Mouse (Mus musculus) liver, embryonic 13.5 days (tissue): ENCODE data around the gene Ahcyl1. TPM values are rescaled to one million over a fixed set of nuclear protein-coding genes. Genes with fewer than 3 reads are reported as not detected.
A peak's percentile ranks its signal among the peaks of the same experiment; 100 is the strongest.

ENCODE experiments used
- ATAC-seq: fragments of 200-750 bp; cut with Nextera tagmentation; 2 replicates; pipeline ENCODE4 v1.8.0; 2017; ENCODE audit warnings: low read depth, mild to moderate bottlenecking, moderate number of reproducible peaks, moderate library complexity
- DNase-seq: peaks from one replicate; pipeline ENCODE4 v3.0.0; 2022
- H3K27ac ChIP-seq: fragments of 300-500 bp; sonication (generic); 2 replicates; pipeline ENCODE4 v1.5.1; 2015; ENCODE audit warnings: moderate library complexity, mild to moderate bottlenecking, inconsistent platforms
- H3K27me3 ChIP-seq: fragments of 300-500 bp; sonication (generic); 2 replicates; pipeline ENCODE4 v1.6.1; 2015; ENCODE audit warnings: mild to moderate bottlenecking, inconsistent platforms
- H3K36me3 ChIP-seq: fragments of 300-500 bp; sonication (generic); 2 replicates; pipeline ENCODE4 v1.6.1; 2015; ENCODE audit warnings: mild to moderate bottlenecking, inconsistent platforms
- H3K4me1 ChIP-seq: fragments of 300-500 bp; sonication (generic); replicated peaks from 2 replicates; pipeline ENCODE4 v1.6.1; 2015; ENCODE audit warnings: inconsistent platforms
- H3K4me2 ChIP-seq: fragments of 300-500 bp; sonication (generic); 2 replicates; pipeline ENCODE4 v1.6.1; 2015; ENCODE audit warnings: inconsistent platforms, mild to moderate bottlenecking, moderate library complexity
- H3K4me3 ChIP-seq: fragments of 300-500 bp; sonication (generic); replicated peaks from 2 replicates; pipeline ENCODE4 v1.5.1; 2015; ENCODE audit warnings: mild to moderate bottlenecking, inconsistent platforms
- H3K9ac ChIP-seq: fragments of 300-500 bp; sonication (generic); 2 replicates; pipeline ENCODE4 v1.6.1; 2015; ENCODE audit warnings: mild to moderate bottlenecking, inconsistent platforms
- H3K9me3 ChIP-seq: fragments of 300-500 bp; sonication (generic); replicated peaks from 2 replicates; pipeline ENCODE4 v1.6.1; 2016; ENCODE audit warnings: inconsistent platforms
- WGBS: fragments of 180-500 bp; shearing (Covaris S2); methylation state at CpG from one replicate; pipeline ENCODE4 v1.1.7; 2015; ENCODE audit not compliant: insufficient replicate concordance; 5-methylcytosine and 5-hydroxymethylcytosine counted together
- polyA plus RNA-seq: library from polyadenylated mRNA; unstranded; fragments of >200 nt; fragmentation: Nextera tagmentation; extraction: Ambion mirVana; gene quantifications from 2 replicates; pipeline ENCODE4 v1.2.1, GENCODE M21; 2015

The Ahcyl1 gene
- polyA plus RNA-seq, result 28.2 and 32.2 TPM in 2 replicates

- Histone ChIP-seq H3K9me3 (no peaks in the 10 kb centered on the region), H3K4me2 (peak within 1 kb of the TSS; percentile 81), H3K4me3 (peak within 1 kb of the TSS; percentile 93), H3K36me3 (no peaks in the 10 kb centered on the region), H3K27me3 (no peaks in the 10 kb centered on the region), H3K27ac (peak within 1 kb of the TSS; percentile 86), H3K4me1 (peaks cover 34% of the 10 kb centered on the region), H3K9ac (peak within 1 kb of the TSS; percentile 94)
- ATAC-seq (peak; percentile 96), DNase-seq (peak; percentile 98)
- WGBS, result under 1% methylated on average over 74 of the region's 93 CpGs
These were observed at the start of gene Ahcyl1 for GRCm38 (mm10) chr3:107695948-107696881. Gene Ahcyl1, minus strand, starts transcription at chr3:107696560.

GRCm38 (mm10) chr3:107746026-107746425 lies 49.7 kb upstream of the Ahcyl1 start:
- ATAC-seq (no peak), DNase-seq (no peak)
- no peak overlapping the region for H3K9ac ChIP-seq
- WGBS, result 58% methylated on average over 3 of the region's 3 CpGs
- H3K27ac ChIP-seq, result no peak overlapping the region
- H3K36me3 ChIP-seq, result peaks cover 19% of the 10 kb centered on the region
- no peaks in the 10 kb centered on the region for H3K27me3 ChIP-seq
- H3K4me1 ChIP-seq, result peaks cover 40% of the 10 kb centered on the region
- no peak overlapping the region for H3K4me2 ChIP-seq
- no peaks in the 10 kb centered on the region for H3K9me3 ChIP-seq
- no peak overlapping the region for H3K4me3 ChIP-seq

- Histone ChIP-seq H3K4me1 (peaks cover 55% of the 10 kb centered on the region), H3K27me3 (no peaks in the 10 kb centered on the region), H3K27ac (no peak overlapping the region), H3K9ac (no peak overlapping the region), H3K4me3 (no peak overlapping the region), H3K36me3 (peaks cover 7% of the 10 kb centered on the region), H3K9me3 (no peaks in the 10 kb centered on the region), H3K4me2 (no peak overlapping the region)
- 63% methylated on average over 1 of the region's 1 CpGs for WGBS
- ATAC-seq (peak; percentile 45), DNase-seq (no peak)
These were observed 47.3 kb upstream of the Ahcyl1 start for GRCm38 (mm10) chr3:107743650-107744049.

- no peak for DNase-seq
- 14% methylated on average over 3 of the region's 3 CpGs for WGBS
- no peak overlapping the region for H3K4me3 ChIP-seq
These were observed 46.7 kb upstream of the Ahcyl1 start for GRCm38 (mm10) chr3:107743107-107743506.

GRCm38 (mm10) chr3:107742071-107742710 lies 45.8 kb upstream of the Ahcyl1 start:
- ATAC-seq (no peak), DNase-seq (no peak)
- Histone ChIP-seq H3K27me3 (no peaks in the 10 kb centered on the region), H3K9me3 (no peaks in the 10 kb centered on the region), H3K27ac (peak overlapping the region; percentile 22; the same call in 1 of the 2 replicates), H3K4me3 (no peak overlapping the region), H3K4me2 (no peak overlapping the region), H3K4me1 (peaks cover 55% of the 10 kb centered on the region), H3K36me3 (peaks cover 7% of the 10 kb centered on the region), H3K9ac (no peak overlapping the region)
- 62% methylated on average over 10 of the region's 10 CpGs for WGBS

More at GRCm38 (mm10) chr3:107743107-107743506, 46.7 kb upstream of the Ahcyl1 start:
- Histone ChIP-seq H3K27ac (no peak overlapping the region), H3K27me3 (no peaks in the 10 kb centered on the region), H3K4me2 (no peak overlapping the region), H3K9me3 (no peaks in the 10 kb centered on the region), H3K9ac (no peak overlapping the region), H3K36me3 (peaks cover 7% of the 10 kb centered on the region), H3K4me1 (peaks cover 55% of the 10 kb centered on the region)
- no peak for ATAC-seq

- Histone ChIP-seq H3K4me2 (no peak overlapping the region), H3K36me3 (peaks cover 5% of the 10 kb centered on the region), H3K27ac (peak overlapping the region; percentile 22; the same call in 1 of the 2 replicates), H3K4me1 (peaks cover 55% of the 10 kb centered on the region), H3K4me3 (no peak overlapping the region), H3K9ac (no peak overlapping the region), H3K9me3 (no peaks in the 10 kb centered on the region), H3K27me3 (no peaks in the 10 kb centered on the region)
- ATAC-seq (no peak), DNase-seq (no peak)
These were observed 45.0 kb upstream of the Ahcyl1 start for GRCm38 (mm10) chr3:107741387-107741786.

- Histone ChIP-seq H3K4me1 (peaks cover 55% of the 10 kb centered on the region), H3K9ac (no peak overlapping the region), H3K27me3 (no peaks in the 10 kb centered on the region), H3K27ac (peak overlapping the region; percentile 22; the same call in 1 of the 2 replicates), H3K4me2 (no peak overlapping the region), H3K9me3 (no peaks in the 10 kb centered on the region), H3K36me3 (peaks cover 3% of the 10 kb centered on the region; the same call in 1 of the 2 replicates), H3K4me3 (no peak overlapping the region)
- no peak for DNase-seq
- 16% methylated on average over 6 of the region's 6 CpGs for WGBS
- peak; percentile 47 for ATAC-seq
These were observed 44.3 kb upstream of the Ahcyl1 start for GRCm38 (mm10) chr3:107740578-107741207.

GRCm38 (mm10) chr3:107739966-107740365 lies 43.6 kb upstream of the Ahcyl1 start:
- Histone ChIP-seq H3K4me1 (peaks cover 55% of the 10 kb centered on the region), H3K4me3 (no peak overlapping the region), H3K36me3 (peaks cover 3% of the 10 kb centered on the region; the same call in 1 of the 2 replicates), H3K9me3 (no peaks in the 10 kb centered on the region), H3K27ac (peak overlapping the region; percentile 30; the same call in 1 of the 2 replicates), H3K4me2 (no peak overlapping the region), H3K9ac (no peak overlapping the region), H3K27me3 (no peaks in the 10 kb centered on the region)
- DNase-seq (no peak), ATAC-seq (peak; percentile 42; the same call in 1 of the 2 replicates)
- WGBS, result 56% methylated on average over 2 of the region's 2 CpGs

- peaks cover 52% of the 10 kb centered on the region for H3K4me1 ChIP-seq
- H3K4me2 ChIP-seq, result no peak overlapping the region
- DNase-seq (no peak), ATAC-seq (no peak)
- H3K36me3 ChIP-seq, result peaks cover 3% of the 10 kb centered on the region; the same call in 1 of the 2 replicates
- no peaks in the 10 kb centered on the region for H3K9me3 ChIP-seq
- no peak overlapping the region for H3K4me3 ChIP-seq
- H3K27ac ChIP-seq, result no peak overlapping the region
- no peak overlapping the region for H3K9ac ChIP-seq
- 61% methylated on average over 3 of the region's 3 CpGs for WGBS
- H3K27me3 ChIP-seq, result no peaks in the 10 kb centered on the region
These were observed 43.1 kb upstream of the Ahcyl1 start for GRCm38 (mm10) chr3:107739456-107739855.

GRCm38 (mm10) chr3:107738620-107739019 lies 42.3 kb upstream of the Ahcyl1 start:
- Histone ChIP-seq H3K9ac (no peak overlapping the region), H3K27ac (no peak overlapping the region), H3K36me3 (peaks cover 3% of the 10 kb centered on the region; the same call in 1 of the 2 replicates), H3K9me3 (no peaks in the 10 kb centered on the region), H3K4me3 (no peak overlapping the region), H3K4me2 (no peak overlapping the region), H3K4me1 (peaks cover 44% of the 10 kb centered on the region), H3K27me3 (no peaks in the 10 kb centered on the region)
- DNase-seq, result no peak
- WGBS, result 62% methylated on average over 1 of the region's 1 CpGs
- no peak for ATAC-seq
